ENCODE assay signal across 8 mouse cellular contexts in the genomic region with DNA sequence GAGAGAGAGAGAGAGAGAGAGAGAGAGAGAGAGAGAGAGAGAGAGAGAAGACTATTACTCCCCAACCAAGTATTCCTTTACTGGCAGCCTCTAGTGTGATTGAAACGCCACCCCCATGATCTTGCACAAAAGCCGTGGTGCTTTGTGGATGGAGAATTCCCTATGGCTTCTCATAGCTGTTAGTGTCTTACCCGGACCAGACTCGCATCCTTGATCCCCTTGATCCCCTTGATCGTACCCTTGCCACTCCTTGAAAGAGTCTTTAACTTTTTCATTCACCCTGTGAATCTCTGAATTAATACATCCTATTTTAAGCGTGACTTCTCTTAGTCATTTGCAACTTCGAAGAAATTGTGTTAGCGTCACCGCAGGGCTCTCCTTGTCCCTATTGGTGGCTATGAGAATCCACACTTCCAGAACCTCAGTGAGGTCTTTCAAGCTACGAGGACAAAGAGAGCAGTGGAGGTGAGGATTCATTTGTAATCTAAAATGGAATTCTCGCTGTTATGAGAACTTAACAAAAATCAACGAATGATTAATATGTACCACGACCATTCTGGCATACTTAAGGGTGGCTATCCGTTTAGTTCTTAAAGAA. TPM values are rescaled to one million over a fixed set of nuclear protein-coding genes. Genes with fewer than 3 reads are reported as not detected.
DNase-seq lines count a peak whose midpoint lies in the region; ATAC-seq and TF ChIP-seq lines count a peak whose summit lies in the region.

No protein-coding gene starts in this region.

- 6% methylated on average over 14 of the region's 14 CpGs for WGBS in heart, embryonic 12.5 days
- 11% methylated on average over 14 of the region's 14 CpGs for WGBS in heart, adult 2 months
- WGBS in hindbrain, embryonic 13.5 days = 4% methylated on average over 14 of the region's 14 CpGs
- WGBS in midbrain, embryonic 11.5 days = 3% methylated on average over 14 of the region's 14 CpGs

- no peak overlapping the region for H3K9ac ChIP-seq in heart, embryonic 12.5 days
- no peak overlapping the region for H3K9ac ChIP-seq in heart, adult 2 months (ENCODE audit: low read depth, low read length)
- peak overlapping the region; percentile 53 for H3K9ac ChIP-seq in hindbrain, embryonic 13.5 days
- H3K9ac ChIP-seq in midbrain, embryonic 11.5 days (ENCODE audit: low read length) = peak overlapping the region; percentile 52; the same call in 1 of the 2 replicates

- intact Hi-C loops in heart, adult 2 months (cut with DNase I) = no loop called here

- H3K4me2 ChIP-seq in heart, embryonic 12.5 days = peak overlapping the region; percentile 88
- H3K4me2 ChIP-seq in hindbrain, embryonic 13.5 days = peak overlapping the region; percentile 82
- H3K4me2 ChIP-seq in midbrain, embryonic 11.5 days = peak overlapping the region; percentile 87

- no peak for TF ChIP-seq CTCF in heart, adult 2 months (IDR thresholded peaks at IDR 0.05)

- TF ChIP-seq EP300 in heart, adult 2 months (IDR thresholded peaks at IDR 0.05; ENCODE audit: insufficient read depth, low read depth, low read length) = no peak

- no peaks in the 10 kb centered on the region for H3K9me3 ChIP-seq in heart, embryonic 12.5 days (replicated peaks)
- H3K9me3 ChIP-seq in hindbrain, embryonic 13.5 days = no peaks in the 10 kb centered on the region
- no peaks in the 10 kb centered on the region for H3K9me3 ChIP-seq in midbrain, embryonic 11.5 days (ENCODE audit: control insufficient read depth, low read length)

- no peak for ATAC-seq in heart, embryonic 12.5 days (ENCODE audit: insufficient number of reproducible peaks, low FRiP score)
- peak; percentile 78 for ATAC-seq in hindbrain, embryonic 13.5 days (ENCODE audit: low FRiP score)
- ATAC-seq in midbrain, embryonic 11.5 days (ENCODE audit: low FRiP score) = peak; percentile 71
- ATAC-seq in CD4-positive, CD25-positive, alpha-beta regulatory T cell, adult 4 months = no peak

- no peak overlapping the region for H3K27ac ChIP-seq in heart, embryonic 12.5 days (ENCODE audit: poor library complexity, severe bottlenecking)
- H3K27ac ChIP-seq in heart, adult 2 months = no peak overlapping the region
- no peak overlapping the region for H3K27ac ChIP-seq in hindbrain, embryonic 13.5 days
- no peak overlapping the region for H3K27ac ChIP-seq in midbrain, embryonic 11.5 days (ENCODE audit: low read depth, low read length)

- H3K27me3 ChIP-seq in heart, embryonic 12.5 days (replicated peaks) = peaks cover 7% of the 10 kb centered on the region; the same call in 1 of the 2 replicates
- H3K27me3 ChIP-seq in heart, adult 2 months (ENCODE audit: control insufficient read depth, insufficient read depth, low read length) = no peaks in the 10 kb centered on the region
- H3K27me3 ChIP-seq in hindbrain, embryonic 13.5 days = peaks cover 8% of the 10 kb centered on the region
- H3K27me3 ChIP-seq in midbrain, embryonic 11.5 days (ENCODE audit: control insufficient read depth, insufficient read depth, low read length) = peaks cover 4% of the 10 kb centered on the region

- no peak for DNase-seq in heart, adult 2 months
- DNase-seq in embryo, embryonic 10.5 days (ENCODE audit: low spot score) = peak; percentile 41
- peak; percentile 90 for DNase-seq in midbrain, embryonic 11.5 days (ENCODE audit: low spot score, missing footprints)
- no peak for DNase-seq in yolk sac, embryonic 10.5 days (ENCODE audit: low spot score)
- DNase-seq in urinary bladder, postnatal 10 days (ENCODE audit: low spot score) = no peak

- H3K4me1 ChIP-seq in heart, embryonic 12.5 days (replicated peaks) = no peaks in the 10 kb centered on the region
- no peaks in the 10 kb centered on the region for H3K4me1 ChIP-seq in heart, adult 2 months (ENCODE audit: control insufficient read depth, insufficient read depth, low read length)
- H3K4me1 ChIP-seq in hindbrain, embryonic 13.5 days (replicated peaks) = peaks cover 19% of the 10 kb centered on the region
- no peaks in the 10 kb centered on the region for H3K4me1 ChIP-seq in midbrain, embryonic 11.5 days (ENCODE audit: control insufficient read depth, insufficient read depth, low read length)

- H3K4me3 ChIP-seq in heart, embryonic 12.5 days = peak overlapping the region; percentile 49
- no peak overlapping the region for H3K4me3 ChIP-seq in heart, adult 2 months
- peak overlapping the region; percentile 42 for H3K4me3 ChIP-seq in hindbrain, embryonic 13.5 days
- H3K4me3 ChIP-seq in midbrain, embryonic 11.5 days (ENCODE audit: low read depth, low read length) = peak overlapping the region; percentile 38

- no peaks in the 10 kb centered on the region for H3K79me2 ChIP-seq in heart, adult 2 months (replicated peaks; ENCODE audit: control insufficient read depth, insufficient read depth, low read length)

- TF ChIP-seq POLR2A in heart, adult 2 months (IDR thresholded peaks at IDR 0.05; ENCODE audit: insufficient read depth, low read depth, low read length) = no peak

- no peaks in the 10 kb centered on the region for H3K36me3 ChIP-seq in heart, embryonic 12.5 days
- no peaks in the 10 kb centered on the region for H3K36me3 ChIP-seq in heart, adult 2 months (ENCODE audit: control insufficient read depth, insufficient read depth, low read length)
- H3K36me3 ChIP-seq in hindbrain, embryonic 13.5 days = no peaks in the 10 kb centered on the region
- H3K36me3 ChIP-seq in midbrain, embryonic 11.5 days (ENCODE audit: control insufficient read depth, insufficient read depth, low read length) = no peaks in the 10 kb centered on the region

RNA-seq across cellular contexts. Expression of a gene that starts 0.9 kb away (rescaled TPM):
- not detected in 2 replicates for polyA plus RNA-seq in heart, embryonic 12.5 days (2016; fragmentation: Nextera tagmentation; extraction: Ambion mirVana)
- total RNA-seq in heart, adult 2 months (2021) = not detected
- not detected in 2 replicates for polyA plus RNA-seq in heart, adult 2 months (2012; rRNA removed)
- polyA plus RNA-seq in hindbrain, embryonic 13.5 days (2015; fragmentation: Nextera tagmentation; extraction: Ambion mirVana) = 0.13 and 0.27 TPM in 2 replicates
- 0.25 TPM in 1 of 2 replicates, not detected in the other for polyA plus RNA-seq in midbrain, embryonic 11.5 days (2014; fragmentation: Nextera tagmentation; extraction: Ambion mirVana)
- polyA plus RNA-seq in CD4-positive, CD25-positive, alpha-beta regulatory T cell, adult 4 months (2017; shearing (Covaris generic)) = not detected

Comparison
In these comparisons a context has a peak if more than half of its experiments do, and no peak if none do; other contexts are left out.
1. ATAC-seq: peak in hindbrain, embryonic 13.5 days (single experiment) and midbrain, embryonic 11.5 days (single experiment); none in heart, embryonic 12.5 days (single experiment) and CD4-positive, CD25-positive, alpha-beta regulatory T cell, adult 4 months (single experiment).
2. H3K9ac ChIP-seq: peak in hindbrain, embryonic 13.5 days (single experiment) and midbrain, embryonic 11.5 days (single experiment); none in heart, embryonic 12.5 days (single experiment) and heart, adult 2 months (single experiment).
3. DNase-seq: peak in embryo, embryonic 10.5 days (single experiment) and midbrain, embryonic 11.5 days (single experiment); none in heart, adult 2 months (0 of 2), yolk sac, embryonic 10.5 days (single experiment) and urinary bladder, postnatal 10 days (single experiment).
4. Peak in every context shown above with its lines, with median percentiles within 50 percentile points of each other: H3K4me2 ChIP-seq.